Mouse (Mus musculus): ENCODE measurements around the gene Alk.
"Not testable (repeated sequence)": the region's sequence is repeated elsewhere in the genome, so short reads cannot be mapped to it uniquely, and the experiment has no call there.

The Alk gene

GRCm38 (mm10) chr17:72527481-72527880 lies 76.9 kb downstream of the Alk start:
- DNase-seq, result no peak

- no peak for DNase-seq
These were observed 78.1 kb downstream of the Alk start for GRCm38 (mm10) chr17:72526356-72526755.

- DNase-seq, result no peak
These were observed 79.6 kb downstream of the Alk start for GRCm38 (mm10) chr17:72524839-72525238.

- DNase-seq, result no peak
These were observed 81.4 kb downstream of the Alk start for GRCm38 (mm10) chr17:72523006-72523405.

- DNase-seq, result peak; percentile 40 to 63
These were observed 82.0 kb downstream of the Alk start for GRCm38 (mm10) chr17:72522381-72522780.

GRCm38 (mm10) chr17:72521353-72521752 lies 83.1 kb downstream of the Alk start:
- no peak for DNase-seq

GRCm38 (mm10) chr17:72510746-72511145 lies 93.7 kb downstream of the Alk start:
- peak; percentile 4 to 34 for DNase-seq

GRCm38 (mm10) chr17:72508678-72509394 lies 95.6 kb downstream of the Alk start:
- no peak for DNase-seq

- no peak for DNase-seq
These were observed 99.2 kb downstream of the Alk start for GRCm38 (mm10) chr17:72505213-72505612.

GRCm38 (mm10) chr17:72504581-72504980 lies 99.8 kb downstream of the Alk start:
- no peak for DNase-seq

- DNase-seq, result no peak
These were observed 109.0 kb downstream of the Alk start for GRCm38 (mm10) chr17:72495395-72495794.

GRCm38 (mm10) chr17:72485623-72486022 lies 118.8 kb downstream of the Alk start:
- no peak for DNase-seq

GRCm38 (mm10) chr17:72479260-72479659 lies 125.2 kb downstream of the Alk start:
- not testable (repeated sequence) for DNase-seq

GRCm38 (mm10) chr17:72477889-72478405 lies 126.5 kb downstream of the Alk start:
- DNase-seq, result no peak

GRCm38 (mm10) chr17:72476956-72477355 lies 127.5 kb downstream of the Alk start:
- no peak for DNase-seq

GRCm38 (mm10) chr17:72474166-72474565 lies 130.3 kb downstream of the Alk start:
- no peak for DNase-seq

- peak; percentile 20 to 42 for DNase-seq
These were observed 155.9 kb downstream of the Alk start for GRCm38 (mm10) chr17:72448477-72448876.

GRCm38 (mm10) chr17:72445204-72446177 lies 158.9 kb downstream of the Alk start:
- DNase-seq, result no peak

GRCm38 (mm10) chr17:72417451-72417850 lies 187.0 kb downstream of the Alk start:
- no peak for DNase-seq

GRCm38 (mm10) chr17:72414676-72415075 lies 189.8 kb downstream of the Alk start:
- no peak for DNase-seq

GRCm38 (mm10) chr17:72404813-72405212 lies 199.6 kb downstream of the Alk start:
- no peak for DNase-seq

GRCm38 (mm10) chr17:72401861-72402260 lies 202.6 kb downstream of the Alk start:
- no peak for DNase-seq

- no peak for DNase-seq
These were observed 203.1 kb downstream of the Alk start for GRCm38 (mm10) chr17:72401349-72401748.

All from lung, postnatal 4 days (tissue).